Mouse (Mus musculus) urinary bladder, postnatal 14 days (tissue): ENCODE data around the gene Fcrl1.
A peak's percentile ranks its signal among the peaks of the same experiment; 100 is the strongest.

Source experiments
- DNase-seq: peaks from one replicate; pipeline ENCODE4 v3.0.0; 2021; ENCODE audit warnings: low spot score

Fcrl1 gene

GRCm38 (mm10) chr3:87411150-87411549, 35.0 kb downstream of the Fcrl1 start:
- DNase-seq = peak; percentile 33

GRCm38 (mm10) chr3:87420645-87421044, 44.5 kb downstream of the Fcrl1 start:
- DNase-seq = no peak

DNA sequence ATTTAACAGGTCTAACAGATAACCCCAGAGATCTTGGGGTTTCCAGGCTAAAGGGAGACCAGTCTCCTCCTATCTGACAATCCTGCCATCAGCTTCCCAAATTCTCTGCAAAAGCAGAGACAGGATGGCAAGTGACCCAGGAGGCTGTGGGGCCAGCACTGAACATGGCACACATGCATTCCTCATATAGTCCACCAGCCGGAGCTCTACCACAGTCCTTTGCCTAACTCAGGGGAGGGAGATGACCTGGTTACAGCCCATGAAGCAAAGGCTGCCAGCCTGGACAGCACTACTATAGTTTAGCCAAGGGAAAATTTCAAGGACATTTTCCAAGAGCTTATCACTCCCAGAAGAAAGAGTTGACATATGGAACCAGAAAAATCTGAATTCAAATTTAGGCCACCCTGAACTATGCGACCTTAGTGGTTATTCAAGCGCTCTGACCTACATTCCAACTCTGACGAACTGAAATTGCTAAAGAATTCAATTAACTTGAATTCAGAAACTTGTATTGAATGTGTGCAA, 46.3 kb downstream of the Fcrl1 start:
- DNase-seq = no peak

DNA sequence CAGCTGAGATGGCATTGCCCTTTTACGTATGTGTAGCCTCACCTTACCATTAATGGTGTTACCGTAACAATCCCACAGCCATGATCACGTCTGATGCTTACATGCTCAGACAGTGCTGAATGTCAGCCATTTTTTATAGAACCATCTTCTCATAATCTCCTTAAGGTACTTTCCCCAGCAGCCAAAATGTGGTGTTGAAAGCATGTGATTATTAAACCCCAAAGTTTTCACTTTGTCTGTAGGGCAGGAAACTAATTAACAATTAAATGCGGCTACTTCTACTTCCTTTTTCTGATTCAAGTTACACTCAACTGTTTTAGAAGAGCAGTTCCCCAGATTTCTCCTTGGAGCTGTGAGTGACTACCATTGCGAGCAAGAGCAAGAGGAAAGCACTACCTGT, 59.3 kb downstream of the Fcrl1 start, which contains the start of gene Fcrl5:
Gene Fcrl5 (plus strand): TSS at position 295 of the 400 bp plus-strand sequence.
- no peak for DNase-seq

- DNase-seq = no peak
These were observed 64.4 kb downstream of the Fcrl1 start for GRCm38 (mm10) chr3:87440586-87440985.

DNA sequence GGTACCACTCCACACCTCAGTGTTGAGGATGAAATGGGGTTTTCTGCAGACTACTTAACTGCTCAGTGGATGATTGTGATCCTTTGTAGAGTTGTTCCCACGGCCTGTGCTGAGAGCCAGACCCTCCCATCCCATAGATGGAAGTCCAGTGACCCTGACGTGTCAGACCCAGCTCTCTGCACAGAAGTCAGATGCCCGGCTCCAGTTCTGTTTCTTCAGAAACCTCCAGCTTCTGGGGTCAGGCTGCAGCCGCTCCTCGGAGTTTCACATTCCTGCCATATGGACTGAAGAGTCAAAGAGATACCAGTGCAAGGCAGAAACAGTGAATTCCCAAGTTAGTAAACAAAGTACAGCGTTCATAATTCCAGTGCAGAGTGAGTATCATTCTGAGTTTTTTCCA, 67.8 kb downstream of the Fcrl1 start:
- no peak for DNase-seq
